Mouse (Mus musculus) natural killer cell, adult 2 months (primary cell): ENCODE measurements around the gene Mprip.
"Not testable (repeated sequence)": the region's sequence is repeated elsewhere in the genome, so short reads cannot be mapped to it uniquely, and the experiment has no call there.

Source experiments
- DNase-seq, 2 experiments: peaks; one replicate each; pipeline ENCODE4 v3.0.0; 2022; ENCODE audit warnings: low spot score in 2 of 2

Gene Mprip

DNA sequence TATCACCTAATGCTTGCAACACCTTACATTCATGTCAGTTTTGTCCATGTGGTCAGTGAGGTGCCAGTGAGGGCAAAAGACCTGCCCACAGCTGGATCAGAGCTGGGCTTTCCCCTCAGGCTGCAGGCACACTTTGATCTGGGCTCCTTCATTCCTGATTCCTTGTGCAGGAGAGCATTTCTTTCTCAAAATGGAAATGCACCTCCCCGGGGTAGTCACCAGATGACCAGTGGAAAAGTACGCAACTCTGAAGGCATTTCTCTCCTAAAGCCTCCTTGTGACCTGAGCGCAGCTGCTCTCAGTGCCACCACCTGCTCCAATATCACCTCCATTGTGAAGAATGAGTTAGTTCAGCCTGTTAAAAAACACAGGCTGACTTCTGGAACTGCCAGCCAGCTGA lies at the start of gene Mprip:
TSS of gene Mprip (plus strand) at position 301 of the 400 bp plus-strand sequence.
- no peak for DNase-seq

DNA sequence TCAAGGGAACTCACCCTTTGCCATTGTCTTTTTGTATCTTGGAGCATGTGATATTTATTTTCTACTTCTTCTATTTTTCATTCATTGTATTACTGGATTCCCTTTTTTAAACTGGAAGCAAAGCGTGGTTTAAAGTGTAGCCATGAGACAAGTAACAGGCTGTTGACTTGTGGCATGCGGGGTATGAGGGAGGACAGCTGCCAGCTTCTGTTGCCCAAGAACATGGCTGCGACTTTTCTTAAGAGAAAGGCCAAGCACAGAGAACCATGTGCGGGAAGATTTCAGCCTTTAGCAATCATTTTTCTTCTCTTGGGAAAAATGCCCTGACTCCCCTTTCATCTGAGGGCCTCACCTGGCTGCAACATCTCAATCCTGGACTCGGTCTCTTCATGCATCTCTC lies 49.5 kb upstream of the Mprip start:
- DNase-seq = no peak

DNA sequence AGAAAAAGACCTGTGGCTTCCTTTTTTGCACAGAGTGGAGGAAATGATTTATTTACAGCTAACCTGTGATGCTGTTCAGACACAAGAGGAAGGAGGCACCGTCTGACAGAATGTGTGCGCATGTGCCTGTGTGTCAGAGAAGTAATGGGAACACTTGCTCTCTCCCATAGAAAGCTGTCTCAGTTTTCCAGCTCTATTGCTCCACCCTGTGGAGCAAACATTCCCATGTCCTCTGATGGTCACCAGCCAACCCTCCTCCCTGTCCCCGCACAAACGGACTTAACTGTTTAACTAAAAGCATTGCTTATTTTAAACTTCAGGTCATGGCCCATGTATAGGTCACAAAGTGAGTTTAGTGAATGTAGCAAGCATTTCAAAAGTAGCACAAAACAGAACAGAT lies 47.0 kb upstream of the Mprip start:
- no peak for DNase-seq

DNA sequence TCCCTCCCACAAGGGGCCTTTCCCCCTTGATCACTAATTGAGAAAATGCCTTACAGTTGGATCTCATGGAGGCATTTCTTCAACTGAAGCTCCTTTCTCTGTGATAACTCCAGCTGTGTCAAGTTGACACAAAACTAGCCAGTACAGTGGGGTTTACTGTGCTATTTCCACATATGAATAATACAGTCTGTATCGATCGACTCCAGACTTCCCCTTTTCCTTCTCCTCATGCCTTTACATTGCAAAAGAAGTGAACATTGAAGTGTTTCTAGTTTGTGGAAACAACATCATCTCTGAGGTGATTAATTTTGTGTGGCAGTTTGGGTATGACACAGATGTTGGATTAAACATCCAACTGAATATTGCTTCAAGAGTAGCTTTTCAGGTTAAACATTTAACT lies 44.1 kb upstream of the Mprip start:
- not testable (repeated sequence) for DNase-seq

DNA sequence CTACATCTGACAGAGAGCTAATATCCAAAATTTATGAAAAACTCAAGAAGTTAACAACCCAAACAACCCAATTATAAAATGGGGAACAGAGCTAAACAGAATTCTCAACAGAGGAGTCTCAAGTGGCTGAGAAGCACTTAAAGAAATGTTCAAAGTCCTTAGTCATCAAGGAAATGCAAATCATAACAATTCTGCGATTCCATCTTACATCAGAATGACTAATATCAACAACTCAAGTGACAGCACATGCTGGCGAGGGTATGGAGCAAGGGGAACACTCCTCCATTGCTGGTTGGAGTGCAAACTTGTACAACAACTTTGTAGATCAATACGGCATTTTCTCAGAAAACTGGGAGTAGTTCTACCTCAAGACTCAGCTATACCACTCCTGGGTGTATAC lies 38.9 kb upstream of the Mprip start:
- DNase-seq = no peak

DNA sequence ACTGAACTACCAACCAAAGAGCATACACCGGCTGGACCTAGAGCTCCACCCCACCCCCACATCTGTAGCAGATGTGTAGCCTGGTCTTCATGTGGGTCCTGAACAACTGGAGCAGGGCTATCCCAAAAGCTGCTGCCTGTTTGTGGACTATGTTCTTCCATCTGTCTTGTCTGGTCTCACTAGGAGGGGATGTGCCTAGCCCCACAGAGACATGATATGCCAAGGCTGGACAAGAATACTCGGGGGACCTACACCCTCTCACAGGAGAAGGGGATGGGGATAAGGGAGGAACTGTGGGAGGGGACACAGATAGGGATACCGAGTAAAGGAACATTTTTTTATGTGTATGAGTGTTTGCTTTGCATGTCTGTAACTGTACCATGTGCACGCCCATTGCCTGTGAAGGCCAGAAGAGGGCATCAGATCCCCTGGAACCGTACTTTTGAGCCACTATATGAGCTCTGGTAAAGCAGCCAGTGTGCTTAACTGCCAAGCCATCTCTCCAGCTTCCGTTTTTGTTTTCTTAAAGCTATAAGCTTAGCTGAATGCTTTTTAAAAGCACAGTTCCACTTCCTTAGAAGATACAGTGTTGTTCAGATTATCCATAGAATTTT lies 37.0 kb upstream of the Mprip start:
- DNase-seq = peak; percentile 20 to 48

DNA sequence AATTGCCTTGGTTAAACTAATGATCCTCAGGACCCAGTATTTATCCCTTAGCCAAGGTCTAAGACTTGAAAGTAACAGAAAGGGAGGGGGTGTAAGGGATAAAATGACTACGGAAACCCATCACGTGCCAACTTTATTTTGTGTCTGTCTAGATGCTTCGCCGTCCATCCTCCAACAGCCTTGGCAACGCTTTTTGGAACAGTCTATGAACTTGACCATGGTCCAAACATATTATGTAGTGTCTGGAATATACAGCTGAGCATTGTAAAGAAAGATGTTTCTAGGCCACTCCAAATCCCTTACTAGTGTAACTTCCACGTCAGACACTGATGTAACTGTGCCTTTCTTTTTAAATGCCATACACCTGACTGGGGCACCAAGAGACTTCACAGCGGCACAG lies 34.9 kb upstream of the Mprip start:
- no peak for DNase-seq

DNA sequence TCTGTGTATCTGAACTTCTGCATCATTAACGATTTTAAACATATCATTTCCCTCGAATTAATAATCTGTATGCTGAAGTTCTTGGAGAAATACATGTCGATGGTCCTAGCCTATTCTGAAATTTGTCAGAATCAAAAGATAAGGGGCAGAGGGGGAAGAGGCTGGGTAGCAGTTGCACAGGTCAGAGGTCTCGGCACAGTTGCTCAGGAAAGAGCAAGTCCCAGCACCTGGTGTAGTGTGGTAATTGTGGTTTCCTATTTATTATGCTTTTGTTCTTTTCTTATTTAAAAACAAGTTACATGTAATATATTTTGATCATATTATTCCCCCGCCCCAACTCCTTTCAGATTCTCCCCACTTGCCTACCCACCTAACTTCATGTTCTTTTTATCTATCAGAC lies 32.9 kb upstream of the Mprip start:
- DNase-seq = no peak

DNA sequence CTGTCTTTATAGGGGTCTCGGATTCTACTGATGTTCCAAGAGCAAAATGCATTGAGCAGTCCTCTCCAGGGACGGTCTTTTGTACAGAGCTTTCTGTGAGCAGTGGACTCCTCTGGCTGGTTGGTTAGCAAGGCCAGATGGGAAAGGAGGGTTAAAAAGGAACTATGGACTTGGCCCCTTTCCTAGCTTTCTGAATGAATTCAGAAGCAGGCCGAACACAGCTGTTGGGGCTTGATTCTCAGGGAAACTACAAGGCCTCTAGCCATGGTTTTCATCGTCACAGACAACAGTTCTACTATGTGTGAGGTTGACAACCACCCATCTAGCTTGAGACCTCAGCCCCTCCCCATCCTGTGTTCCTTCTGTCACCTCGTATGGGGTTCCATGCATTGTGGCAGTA lies 31.2 kb upstream of the Mprip start:
- no peak for DNase-seq

DNA sequence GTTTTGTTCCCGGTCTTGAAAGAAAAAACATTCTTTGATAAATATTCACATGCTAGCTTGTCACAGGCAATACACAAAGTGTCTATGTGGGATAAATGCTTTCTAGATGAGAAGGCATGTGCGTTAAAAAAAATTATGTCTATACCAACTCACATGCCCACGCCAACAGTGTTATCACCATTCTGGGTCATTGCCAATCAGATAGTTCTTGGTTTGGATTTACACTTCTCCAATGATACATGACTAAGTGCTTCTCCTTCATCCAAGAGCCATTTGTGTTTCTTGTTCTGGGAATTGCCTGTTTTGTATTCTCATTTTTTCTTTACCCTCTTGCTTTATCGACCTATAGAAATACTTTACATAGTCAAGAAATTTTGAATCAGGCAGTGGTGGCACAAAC lies 29.1 kb upstream of the Mprip start:
- DNase-seq = no peak

DNA sequence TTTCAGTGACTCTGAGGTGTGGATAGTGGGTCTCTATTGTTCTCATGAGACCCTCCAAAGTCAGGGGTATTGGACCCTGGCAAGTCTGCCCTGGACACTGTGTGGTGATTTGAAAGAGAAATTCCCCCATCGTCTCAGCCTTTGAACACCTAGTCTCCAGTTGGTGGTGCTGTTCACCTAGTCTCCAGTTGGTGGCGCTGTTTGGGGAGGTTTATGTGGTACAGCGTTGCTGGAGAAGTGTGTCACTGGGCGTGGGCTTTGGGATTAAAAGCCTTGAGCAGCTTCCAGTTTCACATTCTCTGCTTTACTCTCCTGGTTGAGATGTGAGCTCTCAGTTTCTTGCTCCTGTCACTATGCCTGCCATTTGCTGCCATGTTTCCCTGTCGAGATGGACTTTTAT lies 28.1 kb upstream of the Mprip start:
- DNase-seq = peak; percentile 42 to 67

DNA sequence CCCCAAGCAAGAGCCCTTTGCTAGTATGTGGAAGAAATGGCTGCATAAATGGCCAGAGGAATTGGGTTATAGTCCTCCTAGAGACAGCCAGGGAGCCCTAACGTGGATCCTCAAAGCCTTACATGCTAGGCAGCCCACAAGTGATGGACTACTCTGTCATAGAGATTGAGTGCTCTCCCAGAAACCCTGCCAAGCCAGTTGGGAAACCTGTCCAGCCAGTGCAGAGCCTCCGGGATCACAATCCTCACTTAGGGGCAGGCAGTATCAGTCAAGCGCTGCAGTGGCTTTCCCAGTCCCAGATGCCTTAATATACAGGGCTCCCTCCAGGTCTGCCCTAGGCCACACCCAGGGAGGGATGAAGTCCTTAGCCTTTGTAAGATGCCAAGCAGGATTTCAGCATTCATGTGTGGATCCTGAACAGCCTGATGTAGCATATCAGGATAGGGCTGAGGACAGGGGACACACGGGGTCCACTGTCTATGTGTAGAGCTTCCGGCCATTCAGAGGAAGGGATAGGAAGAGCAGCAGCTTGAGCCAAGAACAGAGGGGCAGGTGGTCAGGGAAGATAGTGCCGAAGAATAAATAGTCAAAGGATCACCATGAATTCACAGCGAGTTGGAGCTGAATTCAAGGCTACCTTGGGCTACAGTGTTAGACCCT lies 27.0 kb upstream of the Mprip start:
- DNase-seq = no peak

DNA sequence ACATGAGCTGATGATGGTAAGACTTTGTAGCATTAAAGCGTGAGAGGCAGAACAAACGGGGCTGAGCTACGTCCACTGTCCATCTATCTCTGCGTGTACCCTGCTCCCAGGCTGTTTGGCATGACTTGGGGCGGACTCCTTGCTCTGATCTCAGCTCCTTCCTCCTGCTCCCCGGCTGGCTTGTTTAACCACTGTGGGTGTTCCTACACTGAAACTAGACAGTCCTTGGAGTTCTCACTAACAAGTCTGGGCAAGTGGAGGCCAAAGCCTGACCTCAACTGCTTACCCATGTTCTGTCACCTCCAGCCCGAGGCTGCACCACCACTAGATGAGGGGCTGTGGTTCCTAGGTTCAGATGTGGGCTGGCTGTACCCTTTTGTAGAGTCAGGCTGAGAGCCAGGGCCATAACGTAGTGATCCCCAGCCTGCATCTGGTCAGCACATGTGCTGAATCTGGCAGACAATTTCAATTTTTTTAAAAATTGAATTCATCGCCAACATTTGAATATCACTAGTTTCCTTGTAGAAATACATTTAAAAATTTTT lies 25.8 kb upstream of the Mprip start:
- DNase-seq = no peak

DNA sequence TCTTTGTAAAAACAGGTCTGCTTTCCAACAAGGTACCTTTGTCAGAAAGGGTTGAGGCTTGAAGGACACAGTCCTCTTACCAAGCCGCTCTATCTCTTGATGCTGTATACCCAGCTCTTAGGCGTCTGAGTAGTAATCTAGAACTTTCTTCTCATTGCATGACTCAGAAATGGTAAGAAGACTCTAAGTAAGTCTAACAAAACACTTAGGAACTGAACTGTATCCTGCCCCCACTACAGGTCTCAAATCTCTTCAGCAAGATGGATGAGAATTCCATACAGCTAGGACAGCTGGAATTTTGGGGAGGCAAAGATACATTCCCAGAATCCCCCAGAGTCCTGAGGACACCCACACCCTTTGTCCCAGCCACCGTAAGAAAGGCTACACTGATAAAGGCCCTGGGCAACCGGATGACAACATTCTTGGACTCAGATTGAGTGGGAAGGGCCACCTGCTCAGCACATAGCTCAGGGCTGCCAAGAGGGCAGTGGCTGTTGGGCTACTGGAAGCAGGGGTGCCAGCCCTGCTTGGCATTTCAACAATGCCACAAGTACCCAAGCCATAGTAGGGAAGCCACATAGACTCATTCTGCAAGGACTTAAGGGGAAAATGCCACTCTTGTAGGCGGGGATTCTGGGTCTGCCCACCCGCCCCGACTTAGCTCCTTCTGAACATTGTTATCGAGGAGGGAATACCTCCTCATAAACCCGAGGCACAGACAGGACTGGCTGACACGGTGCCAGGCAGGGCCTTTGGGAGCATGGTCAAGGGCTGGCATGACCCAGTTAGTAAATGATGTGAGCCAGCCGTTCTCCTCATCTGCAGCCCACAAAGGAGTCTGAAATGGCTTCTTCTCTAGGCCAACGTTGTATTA lies 25.0 kb upstream of the Mprip start:
- DNase-seq = no peak

DNA sequence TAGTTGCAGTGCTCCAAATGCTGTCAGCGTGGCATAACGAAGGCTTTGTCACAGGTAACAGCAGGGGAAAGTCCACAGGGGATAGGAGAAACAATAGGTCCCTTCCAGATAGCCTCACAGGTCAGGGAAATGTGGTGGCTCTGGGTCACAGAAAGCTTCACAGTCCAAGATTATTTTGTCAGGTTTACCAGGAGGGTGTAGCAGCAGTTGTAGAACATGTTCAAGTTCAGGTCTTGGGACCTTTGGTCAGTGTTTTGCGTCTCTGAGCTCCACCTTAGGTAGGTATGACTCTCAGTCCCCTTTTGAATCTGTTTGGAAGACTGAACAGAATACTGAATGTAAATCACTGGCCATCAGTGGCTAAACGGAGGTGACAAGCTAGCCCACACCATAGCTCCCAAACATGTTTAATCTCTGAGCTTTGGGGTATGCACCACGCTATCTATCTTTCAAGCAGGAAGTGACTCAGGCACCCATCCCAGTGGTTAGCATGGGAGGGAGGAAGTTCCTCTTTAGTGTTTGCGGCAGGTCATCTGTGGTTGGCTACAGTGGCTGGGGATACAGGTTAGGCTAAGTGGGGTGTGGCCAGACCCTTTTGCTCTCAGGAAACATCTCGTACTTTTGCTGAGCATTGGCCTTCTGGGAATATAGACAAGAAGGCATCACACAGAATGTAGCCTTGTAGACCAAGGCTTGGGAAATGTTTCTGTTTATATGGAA lies 24.2 kb upstream of the Mprip start:
- DNase-seq = peak; percentile 41 to 42

DNA sequence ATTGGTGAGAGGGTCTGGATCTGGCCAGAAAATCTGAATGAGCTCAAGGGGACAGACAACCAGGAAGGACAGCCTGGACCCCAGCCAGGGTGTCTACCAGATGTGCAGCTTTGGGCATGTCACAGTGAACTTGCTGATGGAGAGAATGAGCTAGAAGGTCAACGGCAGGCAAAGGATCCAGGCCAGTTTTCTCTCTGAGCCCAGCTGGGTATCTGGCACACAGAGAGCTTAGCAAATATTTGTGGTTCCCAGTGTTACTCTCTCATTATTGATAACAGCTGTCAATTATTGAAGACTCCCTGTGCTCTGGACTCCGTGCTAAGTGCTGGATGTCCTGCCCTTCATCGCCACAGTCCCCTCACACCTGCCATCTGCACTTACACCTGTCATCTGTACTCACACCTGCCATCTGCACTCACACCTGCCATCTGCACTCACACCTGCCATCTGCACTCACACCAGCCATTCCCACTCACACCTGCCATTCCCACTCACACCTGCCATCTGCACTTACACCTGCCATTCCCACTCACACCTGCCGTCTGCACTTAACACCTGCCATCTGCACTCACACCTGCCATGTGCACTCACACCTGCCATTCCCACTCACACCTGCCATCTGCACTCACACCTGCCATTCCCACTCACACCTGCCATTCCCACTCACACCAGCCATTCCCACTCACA lies 21.0 kb upstream of the Mprip start:
- no peak for DNase-seq

DNA sequence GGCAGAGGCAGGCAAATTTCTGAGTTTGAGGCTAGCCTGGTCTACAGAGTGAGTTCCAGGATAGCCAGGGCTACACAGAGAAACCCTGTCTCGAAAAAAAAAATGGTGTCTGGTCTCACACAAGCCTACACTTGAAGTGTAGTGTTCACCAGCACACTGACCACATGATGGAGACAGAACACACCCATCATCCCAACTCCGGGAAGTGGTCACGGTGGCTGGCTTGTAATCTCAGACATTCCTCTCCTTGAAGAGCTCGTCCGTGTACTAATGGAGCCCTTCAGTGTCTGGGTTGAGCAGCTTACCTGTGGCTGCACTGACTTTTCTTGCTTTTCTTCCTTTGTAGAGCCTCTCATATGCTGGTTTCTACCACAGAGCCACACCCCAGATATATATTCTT lies 19.9 kb upstream of the Mprip start:
- DNase-seq = no peak

DNA sequence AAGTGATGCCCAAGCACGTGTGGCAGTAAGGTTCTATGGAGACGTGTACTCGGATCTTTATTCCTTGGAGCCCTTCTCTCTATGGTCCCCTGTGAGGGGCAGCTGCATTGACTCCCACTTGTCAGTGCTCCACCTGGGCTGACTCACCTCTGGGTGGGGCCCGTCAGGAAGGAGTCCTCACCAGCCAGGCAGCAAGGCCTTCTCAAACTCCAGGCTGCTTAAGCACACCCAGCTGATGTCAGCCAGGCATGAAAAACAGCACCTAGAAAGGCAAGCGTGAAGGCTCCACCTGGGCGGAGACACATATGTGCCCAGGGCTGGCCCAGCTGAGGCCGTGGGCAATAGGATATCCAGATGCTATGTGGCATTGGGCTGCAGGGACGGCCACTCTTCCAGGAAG lies 18.7 kb upstream of the Mprip start:
- DNase-seq = no peak

DNA sequence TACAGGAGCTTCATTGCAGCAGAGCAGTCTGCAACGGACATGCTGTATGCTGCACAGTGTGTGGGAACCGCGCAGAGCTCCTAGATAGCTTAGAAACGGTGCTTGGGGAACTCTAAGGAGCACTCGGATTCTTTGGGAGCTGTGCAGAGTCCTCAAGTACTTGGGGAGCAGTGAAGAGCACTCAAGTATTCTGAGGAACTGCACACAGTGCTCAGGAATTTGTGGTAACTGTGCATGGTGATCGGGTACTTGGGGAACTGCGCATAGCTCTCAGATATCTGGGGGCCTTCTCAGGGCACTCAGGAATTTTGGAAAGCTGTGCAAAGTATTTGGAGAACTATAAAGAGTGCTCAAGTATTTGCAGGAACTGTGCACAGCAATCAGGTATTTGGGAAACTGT lies 16.1 kb upstream of the Mprip start:
- no peak for DNase-seq

DNA sequence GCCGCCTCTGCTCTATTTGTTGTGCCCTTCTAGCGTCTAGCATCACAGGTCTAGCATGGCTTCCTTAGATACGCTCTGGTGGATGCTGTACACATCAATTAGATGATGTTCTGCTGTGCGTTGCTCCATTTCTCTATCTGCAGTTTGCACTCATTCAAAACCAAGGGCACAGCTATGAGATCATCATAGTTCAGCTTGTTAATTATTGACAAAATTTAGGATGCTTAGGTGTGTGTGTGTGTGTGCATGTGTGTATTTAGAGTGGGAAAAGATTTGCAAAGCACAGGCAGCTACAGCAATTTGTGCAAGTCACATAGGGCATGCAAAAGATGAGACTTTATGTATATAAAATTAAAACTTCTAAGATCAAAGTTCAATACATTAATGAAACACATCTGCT lies 12.0 kb upstream of the Mprip start:
- no peak for DNase-seq

DNA sequence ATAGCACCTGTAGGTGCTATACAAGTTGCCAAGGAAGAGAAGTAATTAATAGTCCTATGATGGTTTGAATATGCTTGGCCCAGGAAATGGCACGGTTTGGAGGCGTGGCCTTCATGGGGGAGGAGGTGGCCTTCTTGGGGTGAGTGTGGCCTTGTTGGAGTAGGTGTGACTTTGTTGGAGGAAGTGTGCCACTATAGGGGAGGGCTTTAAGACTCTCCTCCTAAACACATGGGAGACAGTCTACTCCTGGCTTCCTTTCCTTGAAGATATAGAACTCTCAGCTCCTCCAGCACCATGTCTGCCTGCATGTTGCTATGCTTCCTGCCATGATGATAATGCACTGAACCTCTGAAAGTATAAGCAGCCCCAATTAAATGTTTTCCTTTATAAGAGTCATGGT lies 8.1 kb upstream of the Mprip start:
- peak; percentile 42 to 68 for DNase-seq
